Comparison of ENCODE assay signal across 8 mouse cellular contexts in the genomic region with DNA sequence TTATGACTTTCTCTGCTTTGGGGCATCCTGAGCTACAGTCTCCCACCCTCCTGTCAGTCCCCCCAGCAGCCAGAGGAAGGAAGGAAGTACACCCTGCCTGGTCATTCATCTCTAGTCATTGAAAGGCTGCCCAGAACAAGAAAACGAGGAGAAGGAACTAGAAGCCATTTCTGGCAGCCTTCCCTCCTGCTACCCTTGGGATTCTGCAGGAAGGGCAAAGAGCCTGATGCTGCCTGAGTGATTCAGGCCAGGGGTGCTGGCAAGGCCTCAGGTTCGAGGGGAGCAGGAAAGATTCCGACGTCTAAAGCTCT.
A peak's percentile ranks its signal among the peaks of the same experiment; 100 is the strongest.
DNase-seq lines count a peak whose midpoint lies in the region; ATAC-seq lines count a peak whose summit lies in the region.

No protein-coding gene starts in this region.

- DNase-seq in frontal cortex, postnatal 25 days (ENCODE audit: low spot score in 2 of 2) = no peak
- DNase-seq in cerebellum, adult 11-12 months = peak; percentile 87
- peak; percentile 38 to 40 for DNase-seq in heart, postnatal 36 days
- peak; percentile 58 to 68 for DNase-seq in layer of hippocampus, adult 8-10 months (ENCODE audit: low spot score in 2 of 2)
- DNase-seq in right cerebral cortex, postnatal 14 days = peak; percentile 31
- DNase-seq in thymus, postnatal 10 days (ENCODE audit: low spot score in 2 of 2) = no peak

- intact Hi-C loops in heart, postnatal 36 days (cut with DNase I) = no loop called here

- ATAC-seq in frontal cortex, adult (ENCODE audit: low TSS enrichment) = peak; percentile 33; the same call in 1 of the 2 replicates
- no peak for ATAC-seq in erythroid progenitor cell, adult 5-6 weeks (replicated peaks; ENCODE audit: low FRiP score, poor library complexity, severe bottlenecking)

Comparison
In these comparisons a context has a peak if more than half of its experiments do, and no peak if none do; other contexts are left out.
1. DNase-seq: peak in cerebellum, adult 11-12 months (single experiment), heart, postnatal 36 days (2 of 2), layer of hippocampus, adult 8-10 months (2 of 2) and right cerebral cortex, postnatal 14 days (single experiment); none in frontal cortex, postnatal 25 days (0 of 2) and thymus, postnatal 10 days (0 of 2).